ENCODE assay signal across 10 mouse cellular contexts in genomic region chr2:14543355-14543754, GRCm38 (mm10). TPM values are rescaled to one million over a fixed set of nuclear protein-coding genes. Genes with fewer than 3 reads are reported as not detected.
DNase-seq lines count a peak whose midpoint lies in the region; ATAC-seq and TF ChIP-seq lines count a peak whose summit lies in the region.
"Had no signal": no experiment of that assay in that cellular context is flagged by ENCODE, and none has a peak within 500 bp of the region (broad histone marks: within the 10 kb centered on the region; RNA-seq: fewer than 3 reads in every experiment).

No protein-coding gene starts in this region.

- no peaks in the 10 kb centered on the region for H3K36me3 ChIP-seq in hindbrain, postnatal 0 days (ENCODE audit: insufficient read depth, low read length)
- H3K36me3 ChIP-seq in hindbrain, embryonic 12.5 days: no peaks in the 10 kb centered on the region

- TF ChIP-seq CTCF in hindbrain, postnatal 0 days (IDR thresholded peaks at IDR 0.05; ENCODE audit: low read depth): no peak

- H3K9ac ChIP-seq in hindbrain, postnatal 0 days (replicated peaks; ENCODE audit: low read length): no peak overlapping the region
- no peak overlapping the region for H3K9ac ChIP-seq in hindbrain, embryonic 12.5 days

- no peaks in the 10 kb centered on the region for H3K9me3 ChIP-seq in hindbrain, postnatal 0 days (ENCODE audit: low read length)
- H3K9me3 ChIP-seq in hindbrain, embryonic 12.5 days (replicated peaks): no peaks in the 10 kb centered on the region

- intact Hi-C loops in left cerebral cortex, postnatal 4 days (cut with DNase I): no loop called here

- H3K27ac ChIP-seq in hindbrain, postnatal 0 days: no peak overlapping the region
- H3K27ac ChIP-seq in hindbrain, embryonic 12.5 days: no peak overlapping the region

- DNase-seq in hindbrain, postnatal 0 days (ENCODE audit: low spot score): peak; percentile 61
- DNase-seq in urinary bladder, postnatal 25 days (ENCODE audit: low spot score): peak; percentile 6
- no peak for DNase-seq in urinary bladder, adult 18-20 months (ENCODE audit: low spot score in 2 of 2)
- DNase-seq in left cerebral cortex, postnatal 4 days: peak; percentile 32
- DNase-seq in spleen, adult 18-20 months: no peak
- DNase-seq in spleen, adult 12 weeks (ENCODE audit: low spot score): no peak
- DNase-seq: gastrocnemius, postnatal 10 days had no signal

- ATAC-seq in hindbrain, postnatal 0 days: peak; percentile 47
- no peak for ATAC-seq in hindbrain, embryonic 12.5 days (ENCODE audit: low FRiP score)
- ATAC-seq: Patski had no signal

- WGBS in hindbrain, postnatal 0 days: 41% methylated on average over 3 of the region's 3 CpGs
- WGBS in hindbrain, embryonic 12.5 days: 70% methylated on average over 3 of the region's 3 CpGs

- H3K4me1 ChIP-seq in hindbrain, postnatal 0 days (ENCODE audit: insufficient read depth, low read length): no peaks in the 10 kb centered on the region
- H3K4me1 ChIP-seq in hindbrain, embryonic 12.5 days: no peaks in the 10 kb centered on the region

- no peak overlapping the region for H3K4me3 ChIP-seq in hindbrain, postnatal 0 days (ENCODE audit: low read length)
- H3K4me3 ChIP-seq in hindbrain, embryonic 12.5 days: no peak overlapping the region
- H3K4me3 ChIP-seq: myocyte had no signal

- H3K27me3 ChIP-seq in hindbrain, postnatal 0 days (ENCODE audit: insufficient read depth, low read length): no peaks in the 10 kb centered on the region
- H3K27me3 ChIP-seq in hindbrain, embryonic 12.5 days: no peaks in the 10 kb centered on the region

- no peak overlapping the region for H3K4me2 ChIP-seq in hindbrain, postnatal 0 days (ENCODE audit: low read depth, low read length)
- no peak overlapping the region for H3K4me2 ChIP-seq in hindbrain, embryonic 12.5 days (replicated peaks)

RNA-seq across cellular contexts. Expression of gene Cacnb2, which starts 59.5 kb away (rescaled TPM):
- total RNA-seq in hindbrain, postnatal 0 days (2014; rRNA removed): 21.7 and 28.1 TPM in 2 replicates
- 8.1 and 9.1 TPM in 2 replicates for polyA plus RNA-seq in hindbrain, postnatal 0 days (2015; fragmentation: Nextera tagmentation; extraction: Ambion mirVana)
- 3.6 TPM in 2 replicates for polyA plus RNA-seq in hindbrain, embryonic 12.5 days (2016; fragmentation: Nextera tagmentation; extraction: Ambion mirVana)
- 10 to 100 TPM; 16.5 to 25.0 TPM for total RNA-seq in left cerebral cortex, postnatal 4 days (2021)

Comparison
In these comparisons a context has a peak if more than half of its experiments do, and no peak if none do; other contexts are left out.
1. DNase-seq: peak in hindbrain, postnatal 0 days (single experiment), urinary bladder, postnatal 25 days (single experiment) and left cerebral cortex, postnatal 4 days (single experiment); none in urinary bladder, adult 18-20 months (0 of 2), spleen, adult 18-20 months (0 of 2) and spleen, adult 12 weeks (single experiment).